Mouse (Mus musculus) midbrain, embryonic 12.5 days (tissue): ENCODE data around the gene Nr4a1. TPM values are rescaled to one million over a fixed set of nuclear protein-coding genes. Genes with fewer than 3 reads are reported as not detected.
A peak's percentile ranks its signal among the peaks of the same experiment; 100 is the strongest.

Experiments
- ATAC-seq: fragments of 200-750 bp; cut with Nextera tagmentation; 2 replicates; pipeline ENCODE4 v1.8.0; 2017; ENCODE audit warnings: low read depth, moderate TSS enrichment, moderate library complexity; ENCODE audit not compliant: low FRiP score
- H3K27ac ChIP-seq: fragments of 300-500 bp; sonication (generic); replicated peaks from 2 replicates; pipeline ENCODE4 v1.5.1; 2016; ENCODE audit warnings: mild to moderate bottlenecking
- H3K27me3 ChIP-seq: fragments of 300-500 bp; sonication (generic); 2 replicates; pipeline ENCODE4 v1.6.1; 2016; ENCODE audit warnings: mild to moderate bottlenecking
- H3K36me3 ChIP-seq: fragments of 300-500 bp; sonication (generic); 2 replicates; pipeline ENCODE4 v1.6.1; 2016
- H3K4me1 ChIP-seq: fragments of 300-500 bp; sonication (generic); 2 replicates; pipeline ENCODE4 v1.6.1; 2016
- H3K4me2 ChIP-seq: fragments of 300-500 bp; sonication (generic); replicated peaks from 2 replicates; pipeline ENCODE4 v1.6.1; 2016; ENCODE audit warnings: mild to moderate bottlenecking, moderate library complexity
- H3K4me3 ChIP-seq: fragments of 300-500 bp; sonication (generic); 2 replicates; pipeline ENCODE4 v1.5.1; 2016; ENCODE audit warnings: mild to moderate bottlenecking
- H3K9ac ChIP-seq: fragments of 300-500 bp; sonication (generic); replicated peaks from 2 replicates; pipeline ENCODE4 v1.6.1; 2016; ENCODE audit warnings: mild to moderate bottlenecking, moderate library complexity
- H3K9me3 ChIP-seq: fragments of 300-500 bp; sonication (generic); 2 replicates; pipeline ENCODE4 v1.6.1; 2016; ENCODE audit warnings: mild to moderate bottlenecking
- WGBS: fragments of 180-500 bp; shearing (Covaris S2); methylation state at CpG from one replicate; pipeline ENCODE4 v1.1.7; 2016; 5-methylcytosine and 5-hydroxymethylcytosine counted together
- polyA plus RNA-seq: library from polyadenylated mRNA; unstranded; fragments of >200 nt; fragmentation: Nextera tagmentation; extraction: Ambion mirVana; gene quantifications from 2 replicates; pipeline ENCODE4 v1.2.1, GENCODE M21; 2016

Gene Nr4a1
- polyA plus RNA-seq, 1 experiment from 2014 or later, result 3.4 TPM

DNA sequence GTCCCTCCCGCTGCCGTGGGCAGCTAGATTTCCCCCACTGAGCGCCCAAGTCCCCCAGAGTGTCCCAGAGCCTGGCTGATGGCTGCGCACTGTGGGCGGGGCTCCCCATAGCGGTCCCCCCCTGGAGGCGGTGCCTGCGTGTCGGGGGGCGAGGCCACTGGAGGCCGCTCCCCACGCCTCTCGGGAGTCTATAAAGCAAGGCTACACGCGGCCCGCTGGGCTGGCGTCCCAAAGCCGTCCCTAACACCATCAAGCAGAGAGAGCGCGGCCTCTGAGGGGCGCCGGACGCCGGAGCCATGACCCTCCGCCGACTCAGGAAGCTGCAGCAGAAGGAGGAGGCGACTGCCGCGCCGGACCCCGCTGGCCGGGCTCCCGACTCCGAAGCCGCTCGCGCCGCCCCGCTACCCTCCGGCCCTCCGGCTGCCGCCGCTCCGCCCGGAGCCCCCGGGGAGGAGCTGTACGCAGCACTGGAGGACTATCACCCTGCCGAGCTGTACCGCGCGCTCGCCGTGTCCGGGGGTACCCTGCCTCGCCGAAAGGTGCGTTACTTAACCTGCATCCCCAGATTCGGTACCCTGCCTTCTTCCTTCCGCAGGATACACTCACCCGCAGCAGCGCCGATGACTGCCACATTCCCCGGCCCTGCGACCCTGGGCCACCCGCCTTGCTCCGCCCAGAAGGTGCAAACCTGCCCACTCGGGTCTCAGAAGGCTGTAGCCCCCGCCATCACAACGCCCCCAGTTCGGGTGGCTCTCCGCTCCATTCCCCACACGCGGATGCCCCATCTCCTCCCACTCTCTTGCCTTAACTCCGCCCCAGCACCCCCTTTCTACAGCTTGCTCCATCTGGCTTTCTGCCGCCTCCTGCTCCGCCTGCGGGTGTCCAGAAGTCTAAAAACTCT lies 29.8 kb upstream of the Nr4a1 start, which contains the start of gene Grasp:
Gene Grasp (plus strand): TSS at position 183 of the 901 bp plus-strand sequence.
- Histone ChIP-seq H3K27ac (peak within 1 kb of the TSS; percentile 44; the same call in 1 of the 2 replicates), H3K4me2 (peak within 1 kb of the TSS; percentile 92), H3K9ac (peak within 1 kb of the TSS; percentile 79), H3K36me3 (no peaks in the 10 kb centered on the region), H3K27me3 (peaks cover 29% of the 10 kb centered on the region), H3K9me3 (no peaks in the 10 kb centered on the region), H3K4me3 (peak within 1 kb of the TSS; percentile 75), H3K4me1 (peaks cover 59% of the 10 kb centered on the region)
- WGBS, result under 1% methylated on average over 77 of the region's 77 CpGs
- ATAC-seq, result peak; percentile 57

DNA sequence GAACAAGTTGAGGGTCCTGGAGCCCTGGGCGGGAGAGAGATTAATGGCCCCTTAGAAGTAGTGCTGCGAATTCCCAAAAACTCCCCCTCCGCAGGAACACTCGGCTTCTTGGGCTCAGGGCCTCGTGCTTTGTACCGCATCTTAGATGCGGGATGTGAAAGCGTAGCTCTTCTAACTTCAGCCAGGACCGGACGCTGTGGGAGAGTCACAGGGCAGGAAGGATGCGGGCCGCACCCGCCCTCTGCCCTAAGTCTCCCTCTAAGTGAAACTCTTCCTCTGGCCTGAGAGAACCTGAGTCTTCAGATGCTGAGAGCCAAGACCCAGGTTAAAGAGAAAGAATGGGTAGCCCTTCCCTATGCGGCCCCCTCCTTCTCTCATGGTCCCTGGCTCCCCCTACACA lies 29.1 kb upstream of the Nr4a1 start:
- no peak for ATAC-seq
- Histone ChIP-seq H3K9ac (peak overlapping the region; percentile 79), H3K4me3 (peak overlapping the region; percentile 75), H3K4me2 (peak overlapping the region; percentile 92), H3K9me3 (no peaks in the 10 kb centered on the region), H3K4me1 (peaks cover 59% of the 10 kb centered on the region), H3K36me3 (peaks cover 2% of the 10 kb centered on the region; the same call in 1 of the 2 replicates), H3K27me3 (peaks cover 29% of the 10 kb centered on the region), H3K27ac (no peak overlapping the region)
- WGBS, result 2% methylated on average over 14 of the region's 14 CpGs

DNA sequence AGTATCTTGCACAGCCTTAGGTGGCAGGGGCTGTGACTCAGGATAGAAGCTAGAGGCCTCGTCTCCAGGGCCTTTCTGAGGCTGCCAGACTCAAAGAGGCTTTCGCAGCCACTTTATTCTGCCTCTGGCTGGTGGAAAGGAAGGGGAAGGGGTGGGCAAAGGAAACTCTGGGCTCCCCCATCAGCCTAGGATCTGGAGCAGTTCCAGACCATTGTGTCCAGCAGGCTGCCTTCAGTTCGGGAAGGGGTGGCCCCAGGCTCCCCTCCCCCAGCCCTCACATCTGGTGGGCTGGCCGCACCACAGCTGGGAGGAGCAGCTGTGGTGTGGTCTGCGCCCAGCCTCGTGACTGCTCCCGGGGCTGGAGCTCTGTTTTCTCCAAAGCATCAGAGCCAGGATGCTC lies 26.1 kb upstream of the Nr4a1 start:
- peaks cover 29% of the 10 kb centered on the region for H3K4me1 ChIP-seq
- H3K4me3 ChIP-seq, result no peak overlapping the region
- 0 out of 2 replicates have a peak overlapping the region, but pooled peaks have one; percentile 20 for H3K9ac ChIP-seq
- 22% methylated on average over 7 of the region's 7 CpGs for WGBS
- peak overlapping the region; percentile 52 for H3K27ac ChIP-seq
- no peaks in the 10 kb centered on the region for H3K9me3 ChIP-seq
- no peak for ATAC-seq
- H3K27me3 ChIP-seq, result peaks cover 29% of the 10 kb centered on the region
- peaks cover 20% of the 10 kb centered on the region for H3K36me3 ChIP-seq
- no peak overlapping the region for H3K4me2 ChIP-seq

DNA sequence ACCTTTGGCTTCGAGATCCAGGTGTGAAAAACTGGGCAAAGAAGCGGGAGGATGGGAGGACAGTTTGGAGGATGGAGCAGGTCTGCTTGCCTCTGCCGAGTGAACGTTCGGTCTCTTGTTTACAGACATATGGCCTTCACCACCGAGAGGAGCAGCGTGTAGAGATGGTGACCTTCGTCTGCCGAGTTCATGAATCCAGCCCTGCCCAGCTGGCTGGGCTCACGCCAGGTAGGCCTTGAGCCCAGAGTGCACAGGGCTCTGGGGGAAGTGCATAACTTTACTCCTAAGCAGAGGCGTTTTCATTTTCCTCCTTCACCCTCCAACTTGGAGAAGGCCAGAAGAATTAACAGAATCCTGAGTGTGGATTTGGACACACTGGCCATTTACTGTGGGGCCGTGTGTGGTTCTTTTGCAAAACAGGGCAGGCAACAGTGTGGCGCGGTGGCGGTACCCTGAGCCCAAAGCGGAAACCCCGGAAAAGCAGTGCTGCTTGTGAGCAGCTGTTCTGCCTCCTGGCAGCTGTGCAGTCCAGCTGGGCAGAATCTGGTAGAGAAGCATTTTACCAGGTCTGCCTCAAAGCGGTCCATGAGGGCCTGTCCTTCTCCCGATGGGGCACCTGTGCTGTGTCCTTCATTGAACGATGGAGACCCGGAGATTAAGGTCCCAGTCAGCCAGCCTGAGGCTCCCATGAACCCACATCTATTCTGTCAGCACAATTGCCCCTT lies 25.0 kb upstream of the Nr4a1 start:
- H3K36me3 ChIP-seq, result peaks cover 20% of the 10 kb centered on the region
- H3K9me3 ChIP-seq, result no peaks in the 10 kb centered on the region
- H3K4me2 ChIP-seq, result no peak overlapping the region
- no peak for ATAC-seq
- H3K9ac ChIP-seq, result no peak overlapping the region
- H3K27me3 ChIP-seq, result peaks cover 20% of the 10 kb centered on the region
- 93% methylated on average over 21 of the region's 21 CpGs for WGBS
- H3K27ac ChIP-seq, result no peak overlapping the region
- H3K4me3 ChIP-seq, result no peak overlapping the region
- peaks cover 18% of the 10 kb centered on the region for H3K4me1 ChIP-seq

DNA sequence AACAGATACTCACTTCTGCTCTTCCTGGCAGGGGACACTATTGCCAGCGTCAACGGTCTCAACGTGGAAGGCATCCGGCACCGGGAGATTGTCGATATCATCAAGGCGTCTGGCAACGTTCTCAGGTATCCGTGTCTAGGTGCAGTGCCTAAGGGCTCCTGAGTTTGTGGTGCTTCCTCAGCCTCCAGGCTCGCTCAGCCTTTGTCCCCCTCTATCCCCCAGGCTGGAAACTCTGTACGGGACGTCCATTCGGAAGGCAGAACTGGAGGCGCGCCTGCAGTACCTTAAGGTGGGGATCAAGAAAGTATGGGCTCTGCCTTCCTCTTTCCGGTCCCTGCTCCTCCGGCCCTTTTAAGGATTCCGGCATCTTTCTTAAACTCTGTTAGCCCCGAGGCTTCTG lies 23.6 kb upstream of the Nr4a1 start:
- Histone ChIP-seq H3K9ac (no peak overlapping the region), H3K27me3 (peaks cover 15% of the 10 kb centered on the region), H3K27ac (no peak overlapping the region), H3K4me2 (no peak overlapping the region), H3K4me1 (peaks cover 14% of the 10 kb centered on the region), H3K9me3 (no peaks in the 10 kb centered on the region), H3K4me3 (no peak overlapping the region), H3K36me3 (peaks cover 20% of the 10 kb centered on the region)
- 96% methylated on average over 19 of the region's 19 CpGs for WGBS
- ATAC-seq, result no peak

DNA sequence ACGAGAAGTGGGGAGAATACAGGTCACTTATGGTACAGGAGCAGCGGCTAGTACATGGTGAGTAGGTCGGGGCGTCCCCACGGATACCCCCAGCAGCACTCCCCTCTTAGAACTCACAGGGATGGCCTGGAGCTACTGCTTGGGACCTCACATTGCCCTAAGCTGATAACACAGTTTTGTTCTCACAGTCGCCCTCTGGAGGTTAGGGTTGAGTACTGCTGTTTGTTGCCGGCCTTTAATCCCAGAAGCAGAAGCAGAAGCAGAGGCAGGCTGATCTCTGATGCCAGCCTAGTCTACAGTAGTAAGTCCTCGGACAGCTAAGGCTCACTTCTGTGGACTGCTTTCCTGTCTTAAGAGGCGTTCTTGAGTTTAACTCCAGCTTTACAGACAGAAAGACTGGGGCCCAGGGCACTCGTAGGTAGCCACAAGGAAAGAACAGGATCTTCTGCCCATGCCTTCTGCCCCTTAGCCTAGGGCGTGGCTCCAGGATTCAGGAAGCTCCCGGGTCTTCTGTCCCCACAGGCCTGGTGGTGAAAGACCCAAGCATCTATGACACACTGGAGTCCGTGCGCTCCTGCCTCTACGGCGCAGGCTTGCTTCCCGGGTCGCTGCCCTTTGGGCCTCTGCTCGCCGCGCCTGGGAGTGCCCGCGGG lies 22.9 kb upstream of the Nr4a1 start:
- 76% methylated on average over 23 of the region's 23 CpGs for WGBS
- peaks cover 20% of the 10 kb centered on the region for H3K36me3 ChIP-seq
- peaks cover 20% of the 10 kb centered on the region for H3K4me1 ChIP-seq
- H3K4me3 ChIP-seq, result peak overlapping the region; percentile 12; the same call in 1 of the 2 replicates
- peak overlapping the region; percentile 35 for H3K4me2 ChIP-seq
- H3K27me3 ChIP-seq, result peaks cover 22% of the 10 kb centered on the region
- ATAC-seq, result no peak
- H3K27ac ChIP-seq, result no peak overlapping the region
- no peak overlapping the region for H3K9ac ChIP-seq
- H3K9me3 ChIP-seq, result no peaks in the 10 kb centered on the region

DNA sequence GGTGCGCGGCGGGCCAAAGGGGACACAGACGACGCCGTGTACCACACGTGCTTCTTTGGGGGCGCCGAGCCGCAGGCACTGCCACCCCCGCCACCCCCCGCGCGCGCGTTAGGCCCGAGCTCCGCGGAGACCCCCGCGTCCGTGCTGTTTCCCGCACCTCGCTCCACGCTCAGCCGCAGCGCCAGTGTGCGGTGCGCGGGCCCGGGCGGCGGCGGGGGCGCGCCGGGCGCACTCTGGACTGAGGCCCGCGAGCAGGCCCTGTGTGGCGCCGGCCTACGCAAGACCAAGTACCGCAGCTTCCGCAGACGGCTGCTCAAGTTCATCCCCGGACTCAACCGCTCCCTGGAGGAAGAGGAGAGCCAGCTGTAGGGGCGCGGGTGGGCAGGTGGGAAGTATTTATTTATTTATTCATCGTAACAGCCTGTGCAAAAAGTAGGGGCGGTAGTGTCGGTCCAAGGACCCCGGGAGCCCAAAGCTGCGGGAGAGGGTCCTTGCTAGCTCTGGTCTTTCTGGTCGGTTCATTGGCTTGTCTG lies 22.4 kb upstream of the Nr4a1 start:
- H3K4me2 ChIP-seq, result peak overlapping the region; percentile 35
- ATAC-seq, result no peak
- H3K9ac ChIP-seq, result 0 out of 2 replicates have a peak overlapping the region, but pooled peaks have one; percentile 20

DNA sequence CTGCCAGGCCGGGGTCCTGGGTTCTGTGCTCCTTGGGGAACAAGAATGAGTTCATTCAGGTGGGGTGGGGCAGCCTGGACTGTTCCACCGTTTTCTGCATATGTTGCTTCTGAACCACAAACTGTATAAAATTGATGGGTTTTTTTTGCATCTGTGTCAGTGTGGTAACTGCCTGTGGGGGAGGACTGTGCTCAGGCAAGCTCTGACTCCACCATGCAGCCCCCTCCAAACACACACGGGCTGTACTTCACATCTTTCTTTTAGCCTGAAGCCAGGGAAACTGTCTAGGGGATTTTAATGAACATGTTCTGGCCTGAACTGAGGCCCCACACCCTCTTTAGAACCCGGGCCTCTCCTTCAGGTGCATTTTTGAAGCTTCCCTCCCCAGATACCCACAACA lies 21.5 kb upstream of the Nr4a1 start:
- no peak overlapping the region for H3K9ac ChIP-seq
- H3K4me1 ChIP-seq, result peaks cover 19% of the 10 kb centered on the region
- H3K36me3 ChIP-seq, result peaks cover 20% of the 10 kb centered on the region
- no peaks in the 10 kb centered on the region for H3K9me3 ChIP-seq
- no peak overlapping the region for H3K4me3 ChIP-seq
- WGBS, result 67% methylated on average over 4 of the region's 4 CpGs
- ATAC-seq, result no peak
- no peak overlapping the region for H3K27ac ChIP-seq
- no peak overlapping the region for H3K4me2 ChIP-seq
- peaks cover 22% of the 10 kb centered on the region for H3K27me3 ChIP-seq

More for the DNA sequence above, 22.4 kb upstream of the Nr4a1 start:
- WGBS, result 49% methylated on average over 47 of the region's 56 CpGs
- H3K27me3 ChIP-seq, result peaks cover 22% of the 10 kb centered on the region
- no peak overlapping the region for H3K27ac ChIP-seq
- no peaks in the 10 kb centered on the region for H3K9me3 ChIP-seq
- H3K4me1 ChIP-seq, result peaks cover 21% of the 10 kb centered on the region
- H3K4me3 ChIP-seq, result peak overlapping the region; percentile 12; the same call in 1 of the 2 replicates
- H3K36me3 ChIP-seq, result peaks cover 20% of the 10 kb centered on the region

DNA sequence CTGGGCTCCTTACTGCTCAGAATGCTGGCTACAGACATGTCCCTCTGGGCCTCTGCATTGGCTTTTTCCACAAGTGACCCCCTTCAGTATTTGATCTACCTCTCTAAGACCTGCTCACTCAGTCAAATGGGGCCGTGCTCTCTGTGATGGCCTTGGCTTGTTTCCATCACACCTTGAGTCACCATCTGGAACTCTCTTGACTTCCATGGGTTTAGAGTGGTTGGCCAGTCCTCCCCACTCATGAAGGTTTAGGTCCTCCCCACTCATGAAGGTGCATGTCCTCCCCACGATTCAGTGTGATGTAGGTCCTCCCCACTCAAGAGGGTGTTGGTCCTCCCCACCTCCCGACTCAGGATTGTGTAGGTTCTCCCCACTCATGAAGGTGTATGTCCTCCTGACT lies 20.9 kb upstream of the Nr4a1 start:
- H3K36me3 ChIP-seq, result peaks cover 20% of the 10 kb centered on the region
- peaks cover 13% of the 10 kb centered on the region for H3K4me1 ChIP-seq
- no peaks in the 10 kb centered on the region for H3K9me3 ChIP-seq
- H3K27ac ChIP-seq, result no peak overlapping the region
- no peak overlapping the region for H3K4me3 ChIP-seq
- peaks cover 22% of the 10 kb centered on the region for H3K27me3 ChIP-seq
- ATAC-seq, result no peak
- no peak overlapping the region for H3K4me2 ChIP-seq
- no peak overlapping the region for H3K9ac ChIP-seq
- WGBS, result 88% methylated on average over 3 of the region's 3 CpGs

DNA sequence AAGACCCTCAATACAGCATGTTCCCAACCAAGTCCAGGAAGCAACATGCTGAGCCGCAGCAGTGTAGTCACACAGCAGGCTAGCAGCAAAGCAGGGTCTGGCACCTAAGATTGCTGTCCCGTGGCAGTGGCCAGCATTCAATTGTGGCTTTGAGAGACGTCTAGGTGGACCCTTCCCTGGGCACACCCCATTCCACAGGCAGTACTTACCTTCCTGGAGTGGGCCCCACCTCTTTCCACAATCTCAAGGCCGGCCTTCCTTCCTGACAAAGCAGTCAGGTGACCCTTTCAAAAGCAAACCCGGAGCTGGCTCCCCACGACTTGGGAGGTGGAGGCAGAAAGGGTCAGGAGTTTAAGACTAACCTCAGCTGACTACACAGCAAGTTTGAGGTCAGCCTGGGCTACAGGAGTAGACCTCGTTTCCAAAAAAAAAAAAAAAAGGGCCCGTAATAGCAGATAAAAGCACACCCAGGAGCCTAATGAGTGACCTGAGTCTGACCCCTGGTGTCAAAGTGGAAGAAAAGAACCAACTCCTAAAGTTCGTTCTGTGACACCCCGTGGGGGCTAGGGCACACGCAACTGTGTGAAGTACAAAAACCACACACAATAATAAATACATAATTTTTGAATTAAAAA lies 20.3 kb upstream of the Nr4a1 start:
- WGBS, result 31% methylated on average over 11 of the region's 11 CpGs
- H3K27ac ChIP-seq, result no peak overlapping the region
- ATAC-seq, result no peak
- H3K4me1 ChIP-seq, result peaks cover 16% of the 10 kb centered on the region; the same call in 1 of the 2 replicates
- no peaks in the 10 kb centered on the region for H3K9me3 ChIP-seq
- no peak overlapping the region for H3K9ac ChIP-seq
- no peak overlapping the region for H3K4me3 ChIP-seq
- H3K36me3 ChIP-seq, result peaks cover 20% of the 10 kb centered on the region
- H3K27me3 ChIP-seq, result peaks cover 27% of the 10 kb centered on the region
- H3K4me2 ChIP-seq, result no peak overlapping the region
